Mouse (Mus musculus): ENCODE measurements around the gene Arhgef40. TPM values are rescaled to one million over a fixed set of nuclear protein-coding genes. Genes with fewer than 3 reads are reported as not detected.

Gene Arhgef40
- polyA plus RNA-seq, 2 experiments = 143 to 220 TPM

- ATAC-seq (ENCODE audit: low FRiP score, low read depth) (no peak), DNase-seq (ENCODE audit: low spot score) (no peak)
- peak overlapping the region; percentile 50 for H3K4me3 ChIP-seq (replicated peaks; ENCODE audit: low read length)
Observed at GRCm38 (mm10) chr14:52021138-52021529, 36.6 kb downstream of the Arhgef40 start.

GRCm38 (mm10) chr14:52021568-52022212 lies 37.2 kb downstream of the Arhgef40 start:
- no peak for ATAC-seq (ENCODE audit: low FRiP score, low read depth)
- Histone ChIP-seq H3K4me1 (ENCODE audit: control insufficient read depth, insufficient read depth, low read length) (peaks cover 28% of the 10 kb centered on the region), H3K36me3 (ENCODE audit: control insufficient read depth, insufficient read depth, low read length) (no peaks in the 10 kb centered on the region), H3K4me2 (replicated peaks; ENCODE audit: low read depth, low read length, severe bottlenecking) (no peak overlapping the region), H3K9ac (ENCODE audit: low read depth, low read length, severe bottlenecking) (no peak overlapping the region), H3K27ac (replicated peaks; ENCODE audit: low read depth, low read length) (no peak overlapping the region), H3K27me3 (ENCODE audit: control insufficient read depth, insufficient read depth, low read length) (no peaks in the 10 kb centered on the region), H3K4me3 (replicated peaks; ENCODE audit: low read length) (no peak overlapping the region), H3K9me3 (ENCODE audit: control insufficient read depth, low read length) (no peaks in the 10 kb centered on the region)
- DNase-seq (ENCODE audit: low spot score) = no peak
- TF ChIP-seq POLR2A (IDR thresholded peaks at IDR 0.05; ENCODE audit: borderline replicate concordance, extremely low read depth, insufficient read depth, insufficient read length) = no peak
- WGBS = 89% methylated on average over 8 of the region's 8 CpGs

More at GRCm38 (mm10) chr14:52021138-52021529, 36.6 kb downstream of the Arhgef40 start:
- Histone ChIP-seq H3K36me3 (ENCODE audit: control insufficient read depth, insufficient read depth, low read length) (no peaks in the 10 kb centered on the region), H3K27me3 (ENCODE audit: control insufficient read depth, insufficient read depth, low read length) (no peaks in the 10 kb centered on the region), H3K27ac (replicated peaks; ENCODE audit: low read depth, low read length) (peak overlapping the region; percentile 99), H3K4me1 (ENCODE audit: control insufficient read depth, insufficient read depth, low read length) (peaks cover 28% of the 10 kb centered on the region), H3K4me2 (replicated peaks; ENCODE audit: low read depth, low read length, severe bottlenecking) (peak overlapping the region; percentile 64), H3K9me3 (ENCODE audit: control insufficient read depth, low read length) (no peaks in the 10 kb centered on the region), H3K9ac (ENCODE audit: low read depth, low read length, severe bottlenecking) (peak overlapping the region; percentile 83; the same call in 1 of the 2 replicates)
- 65% methylated on average over 4 of the region's 4 CpGs for WGBS
- no peak for TF ChIP-seq POLR2A (IDR thresholded peaks at IDR 0.05; ENCODE audit: borderline replicate concordance, extremely low read depth, insufficient read depth, insufficient read length)

DNA sequence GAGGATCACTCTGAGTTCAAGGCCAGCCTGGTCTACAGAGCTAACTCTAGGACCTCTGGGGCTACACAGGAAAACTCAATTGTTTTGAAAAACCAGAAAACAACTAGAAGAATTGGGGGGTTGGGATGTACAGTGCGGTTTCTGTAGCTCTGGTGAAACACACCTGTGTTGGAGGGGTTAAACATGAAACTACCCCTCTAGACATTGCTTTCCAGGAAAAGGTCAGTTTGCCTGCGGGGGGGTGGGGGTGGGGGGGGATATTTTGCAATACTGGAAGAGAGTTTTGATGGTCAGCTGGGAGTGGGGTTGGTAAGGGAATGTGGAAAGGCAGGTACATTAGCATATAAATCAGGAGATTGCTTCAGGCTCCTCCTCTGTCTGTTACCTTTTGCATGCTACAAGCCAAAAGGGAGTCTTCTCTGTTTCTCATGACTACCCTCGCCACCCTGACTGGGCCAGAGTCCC lies 37.8 kb downstream of the Arhgef40 start:
- peak overlapping the region; percentile 62 for H3K4me2 ChIP-seq (replicated peaks; ENCODE audit: low read depth, low read length, severe bottlenecking)
- H3K4me1 ChIP-seq (ENCODE audit: control insufficient read depth, insufficient read depth, low read length) = peaks cover 28% of the 10 kb centered on the region
- ATAC-seq (ENCODE audit: low FRiP score, low read depth) (no peak), DNase-seq (ENCODE audit: low spot score) (no peak)
- H3K9ac ChIP-seq (ENCODE audit: low read depth, low read length, severe bottlenecking) = no peak overlapping the region; the same call in 1 of the 2 replicates
- H3K36me3 ChIP-seq (ENCODE audit: control insufficient read depth, insufficient read depth, low read length) = no peaks in the 10 kb centered on the region
- 73% methylated on average over 3 of the region's 3 CpGs for WGBS
- peak overlapping the region; percentile 87 for H3K27ac ChIP-seq (replicated peaks; ENCODE audit: low read depth, low read length)
- peak overlapping the region; percentile 29 for H3K4me3 ChIP-seq (replicated peaks; ENCODE audit: low read length)
- H3K27me3 ChIP-seq (ENCODE audit: control insufficient read depth, insufficient read depth, low read length) = no peaks in the 10 kb centered on the region
- TF ChIP-seq POLR2A (IDR thresholded peaks at IDR 0.05; ENCODE audit: borderline replicate concordance, extremely low read depth, insufficient read depth, insufficient read length) = no peak
- no peaks in the 10 kb centered on the region for H3K9me3 ChIP-seq (ENCODE audit: control insufficient read depth, low read length)

DNA sequence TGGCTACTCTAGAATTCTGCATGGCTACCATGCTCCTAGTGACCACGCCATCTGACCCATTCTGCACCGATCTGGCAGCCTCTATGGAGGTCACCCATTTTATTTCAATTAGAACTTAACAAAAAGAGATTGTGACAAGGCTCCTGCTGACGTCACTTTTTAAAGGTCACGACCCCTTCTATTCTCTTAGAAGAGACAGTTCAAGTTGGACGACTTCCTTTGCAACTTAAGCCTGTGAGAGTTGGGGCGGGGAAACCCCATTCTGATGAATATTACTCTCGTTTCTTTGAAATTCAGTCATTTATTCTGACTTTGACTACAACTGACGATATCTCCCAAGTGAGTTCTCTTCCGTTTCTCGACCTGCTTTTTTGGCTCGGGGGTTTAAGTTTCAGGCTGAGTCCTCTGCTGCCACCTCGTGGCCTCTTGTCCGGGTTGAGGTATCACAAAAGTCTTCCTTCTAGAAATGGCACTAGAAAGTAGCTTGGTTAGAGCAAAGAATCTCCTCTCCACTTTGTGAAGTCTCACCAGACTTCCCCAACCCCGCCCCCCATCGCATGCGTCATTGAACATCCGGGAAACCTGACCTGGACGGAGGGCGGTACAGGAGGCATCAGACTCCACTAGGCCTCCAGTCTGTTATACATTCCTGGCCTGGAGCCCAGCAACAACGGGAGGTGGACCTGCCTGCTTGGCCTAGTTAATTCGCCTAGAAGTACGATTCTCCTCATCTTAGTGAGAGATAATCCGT lies 38.4 kb downstream of the Arhgef40 start:
- no peaks in the 10 kb centered on the region for H3K36me3 ChIP-seq (ENCODE audit: control insufficient read depth, insufficient read depth, low read length)
- ATAC-seq (ENCODE audit: low FRiP score, low read depth) (peak; percentile 46), DNase-seq (ENCODE audit: low spot score) (peak; percentile 90)
- H3K27me3 ChIP-seq (ENCODE audit: control insufficient read depth, insufficient read depth, low read length) = no peaks in the 10 kb centered on the region
- peak overlapping the region; percentile 62 for H3K4me2 ChIP-seq (replicated peaks; ENCODE audit: low read depth, low read length, severe bottlenecking)
- peaks cover 28% of the 10 kb centered on the region for H3K4me1 ChIP-seq (ENCODE audit: control insufficient read depth, insufficient read depth, low read length)
- 4% methylated on average over 23 of the region's 23 CpGs for WGBS
- H3K9me3 ChIP-seq (ENCODE audit: control insufficient read depth, low read length) = no peaks in the 10 kb centered on the region
- H3K4me3 ChIP-seq (replicated peaks; ENCODE audit: low read length) = peak overlapping the region; percentile 29
- TF ChIP-seq POLR2A (IDR thresholded peaks at IDR 0.05; ENCODE audit: borderline replicate concordance, extremely low read depth, insufficient read depth, insufficient read length) = 0 out of 2 replicates have a peak, but pooled peaks have one; percentile 36
- H3K9ac ChIP-seq (ENCODE audit: low read depth, low read length, severe bottlenecking) = peak overlapping the region; percentile 49
- peak overlapping the region; percentile 87 for H3K27ac ChIP-seq (replicated peaks; ENCODE audit: low read depth, low read length)

- Histone ChIP-seq H3K27me3 (ENCODE audit: control insufficient read depth, insufficient read depth, low read length) (no peaks in the 10 kb centered on the region), H3K4me3 (replicated peaks; ENCODE audit: low read length) (no peak overlapping the region), H3K36me3 (ENCODE audit: control insufficient read depth, insufficient read depth, low read length) (no peaks in the 10 kb centered on the region), H3K4me1 (ENCODE audit: control insufficient read depth, insufficient read depth, low read length) (peaks cover 20% of the 10 kb centered on the region), H3K9me3 (ENCODE audit: control insufficient read depth, low read length) (no peaks in the 10 kb centered on the region), H3K27ac (replicated peaks; ENCODE audit: low read depth, low read length) (no peak overlapping the region), H3K9ac (ENCODE audit: low read depth, low read length, severe bottlenecking) (no peak overlapping the region), H3K4me2 (replicated peaks; ENCODE audit: low read depth, low read length, severe bottlenecking) (no peak overlapping the region)
- no peak for TF ChIP-seq POLR2A (IDR thresholded peaks at IDR 0.05; ENCODE audit: borderline replicate concordance, extremely low read depth, insufficient read depth, insufficient read length)
- WGBS = 93% methylated on average over 2 of the region's 2 CpGs
- ATAC-seq (ENCODE audit: low FRiP score, low read depth) (no peak), DNase-seq (ENCODE audit: low spot score) (no peak)
Observed at GRCm38 (mm10) chr14:52024133-52024532, 39.6 kb downstream of the Arhgef40 start.

Data from limb, embryonic 14.5 days (tissue).